Mouse (Mus musculus): ENCODE data around the gene Tmem183a.
A peak's percentile ranks its signal among the peaks of the same experiment; 100 is the strongest.

DNA sequence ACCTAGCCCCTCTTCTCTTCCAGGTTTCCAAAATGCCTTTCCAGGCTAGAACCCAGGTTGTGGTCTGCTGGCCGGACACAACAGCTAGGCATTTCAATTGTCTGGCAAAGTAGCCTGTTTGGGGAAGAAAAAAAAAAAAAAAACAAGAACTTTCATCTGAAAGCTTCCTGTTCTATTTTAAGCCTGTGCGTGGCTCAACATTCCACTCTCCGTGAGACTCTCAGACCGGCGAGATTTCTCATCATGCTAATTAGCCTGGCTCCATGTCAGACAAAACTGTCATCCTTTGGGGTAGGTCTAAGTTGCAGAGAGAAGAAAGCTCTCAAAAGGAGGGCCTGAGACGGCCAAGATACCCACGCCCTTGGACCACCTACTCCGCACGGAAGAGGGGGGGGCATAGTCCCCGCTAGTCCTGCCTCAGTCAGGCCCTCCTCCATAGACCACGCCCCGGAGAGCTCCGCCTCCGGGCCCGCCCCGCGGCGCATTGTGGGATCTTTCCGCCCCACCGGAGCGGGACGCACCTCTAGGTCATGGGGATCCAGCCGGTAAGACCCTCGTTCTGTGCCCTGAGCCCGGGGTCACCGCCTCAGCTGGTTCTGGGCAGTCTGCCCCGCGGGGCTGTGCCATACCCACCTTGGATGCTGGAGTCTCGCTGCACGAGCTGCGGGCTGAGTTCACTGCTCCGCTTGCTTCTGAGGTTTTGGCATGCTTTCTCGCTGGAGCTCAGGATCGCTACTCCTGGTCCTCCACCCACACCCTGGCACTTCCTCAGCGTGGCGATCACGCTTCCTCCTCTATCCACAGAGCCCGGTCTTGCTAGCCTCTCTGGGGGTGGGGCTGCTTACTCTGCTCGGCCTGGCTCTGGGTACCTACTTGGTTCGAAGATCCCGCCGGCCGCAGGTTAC, 44.0 kb upstream of the Tmem183a start, which contains the start of gene Cyb5r1:
- TF ChIP-seq CTCF (IDR thresholded peaks at IDR 0.05; ENCODE audit: insufficient read depth, low read depth, low read length) (no peak), POLR2A (IDR thresholded peaks at IDR 0.05; ENCODE audit: insufficient read depth, low read depth, low read length) (peak; percentile 26; the same call in 1 of the 2 replicates)
